Mouse (Mus musculus): Measurements from ENCODE around the gene Rtel1.

DNA sequence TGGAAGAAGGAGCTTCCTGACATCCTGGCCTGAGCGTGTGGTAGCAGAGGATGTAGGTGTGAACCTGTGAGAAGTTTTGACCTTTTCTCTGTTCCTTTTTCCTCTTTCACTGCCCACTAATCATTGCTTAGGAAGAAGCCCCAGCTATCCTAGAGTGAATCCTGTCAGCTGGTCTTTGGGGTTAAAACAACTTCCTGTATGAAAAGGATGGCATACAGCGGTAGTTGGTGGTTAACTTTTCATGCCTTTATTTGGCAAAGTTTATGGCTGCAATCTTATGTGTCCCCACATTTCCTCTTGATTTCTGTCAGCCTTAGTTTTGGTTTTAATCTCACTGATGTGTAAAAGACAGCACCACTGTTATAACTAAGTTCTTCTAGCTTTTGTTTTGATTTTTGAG is 57.7 kb downstream of the Rtel1 start:
- TF ChIP-seq CTCF (IDR thresholded peaks at IDR 0.05; ENCODE audit: borderline replicate concordance, control insufficient read depth, extremely low read depth, insufficient read depth, low read length, poor library complexity) (no peak), POLR2A (IDR thresholded peaks at IDR 0.05; ENCODE audit: control insufficient read depth, extremely low read depth, insufficient read depth, low read length, poor library complexity) (no peak)
